ENCODE assay signal across 11 mouse cellular contexts in the genomic region with DNA sequence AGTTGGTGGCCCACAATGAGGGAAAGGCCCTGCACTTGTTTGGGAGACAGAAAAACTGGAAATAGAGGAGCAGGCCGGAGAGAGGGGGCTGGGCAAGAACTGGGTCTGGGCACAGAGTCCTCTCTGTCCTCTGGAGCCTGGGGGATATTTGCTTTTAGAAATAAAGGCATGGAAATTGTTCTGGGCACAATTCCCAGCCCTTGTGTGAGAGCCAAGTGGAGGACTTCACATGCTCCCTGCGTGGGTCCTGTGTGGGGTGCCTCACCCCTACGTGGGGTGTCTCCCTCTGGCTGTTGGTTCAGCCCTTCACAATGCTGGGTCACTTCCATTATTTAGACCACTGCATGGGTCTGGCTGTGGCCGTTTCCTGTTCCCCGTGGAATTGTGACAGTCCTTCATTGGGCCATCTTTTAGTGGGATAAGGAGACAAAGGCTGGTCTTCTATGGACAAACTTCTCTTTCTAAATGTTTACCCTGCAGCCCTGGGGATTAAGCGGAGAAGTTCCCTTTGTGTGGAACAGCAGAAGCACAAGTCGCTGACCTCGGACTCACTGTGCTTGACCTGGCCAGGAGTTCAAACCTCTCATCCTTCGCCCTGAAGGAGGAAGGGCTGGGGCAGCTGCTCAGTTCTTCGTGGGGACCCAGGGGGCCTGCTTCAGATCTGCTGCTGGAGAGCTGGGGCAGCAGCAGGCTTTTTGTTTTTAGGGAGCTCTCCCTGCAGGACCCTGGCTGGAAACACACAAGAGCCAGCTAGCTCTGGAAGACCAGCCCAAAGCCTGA. TPM values are rescaled to one million over a fixed set of nuclear protein-coding genes. Genes with fewer than 3 reads are reported as not detected.
DNase-seq lines count a peak whose midpoint lies in the region; ATAC-seq lines count a peak whose summit lies in the region.
"Had no signal": no experiment of that assay in that cellular context is flagged by ENCODE, and none has a peak within 500 bp of the region (broad histone marks: within the 10 kb centered on the region; RNA-seq: fewer than 3 reads in every experiment).

No protein-coding gene starts in this region.

- no peak overlapping the region for H3K4me3 ChIP-seq in hindbrain, embryonic 14.5 days (replicated peaks; ENCODE audit: low read length)
- H3K4me3 ChIP-seq: liver, embryonic 13.5 days had no signal

- intact Hi-C loops in left cerebral cortex, postnatal 4 days (cut with DNase I) = no loop called here

- ATAC-seq in hindbrain, embryonic 14.5 days (ENCODE audit: low FRiP score) = 0 out of 2 replicates have a peak, but pooled peaks have one; percentile 45
- ATAC-seq in erythroid progenitor cell, adult 5-6 weeks (replicated peaks; ENCODE audit: low FRiP score, poor library complexity, severe bottlenecking) = no peak

- H3K9ac ChIP-seq in hindbrain, embryonic 14.5 days = no peak overlapping the region
- H3K9ac ChIP-seq: liver, embryonic 13.5 days had no signal

- 11% methylated on average over 10 of the region's 10 CpGs for WGBS in hindbrain, embryonic 14.5 days

- no peak overlapping the region; the same call in 1 of the 2 replicates for H3K27ac ChIP-seq in hindbrain, embryonic 14.5 days
- H3K27ac ChIP-seq: liver, embryonic 13.5 days had no signal

- no peaks in the 10 kb centered on the region for H3K36me3 ChIP-seq in hindbrain, embryonic 14.5 days (replicated peaks; ENCODE audit: control insufficient read depth, insufficient read depth)
- H3K36me3 ChIP-seq: liver, embryonic 13.5 days had no signal

- peaks cover 11% of the 10 kb centered on the region for H3K4me1 ChIP-seq in hindbrain, embryonic 14.5 days (replicated peaks; ENCODE audit: control insufficient read depth, insufficient read depth, low read length)

- no peak overlapping the region for H3K4me2 ChIP-seq in hindbrain, embryonic 14.5 days (replicated peaks)
- H3K4me2 ChIP-seq: liver, embryonic 13.5 days had no signal

- peaks cover 88% of the 10 kb centered on the region for H3K27me3 ChIP-seq in hindbrain, embryonic 14.5 days (ENCODE audit: control insufficient read depth, insufficient read depth, low read length)

- no peaks in the 10 kb centered on the region for H3K9me3 ChIP-seq in hindbrain, embryonic 14.5 days (ENCODE audit: control insufficient read depth, low read length)
- H3K9me3 ChIP-seq: liver, embryonic 13.5 days had no signal

- DNase-seq in kidney, postnatal 10 days = peak; percentile 14
- no peak for DNase-seq in kidney, adult 9 months
- peak; percentile 33 for DNase-seq in cerebellum, adult 9-10 months
- DNase-seq in hindbrain, embryonic 14.5 days (ENCODE audit: low spot score) = peak; percentile 59
- DNase-seq in left cerebral cortex, postnatal 4 days = peak; percentile 76
- no peak for DNase-seq in urinary bladder, postnatal 25 days (ENCODE audit: low spot score)
- DNase-seq in ovary, postnatal 10 days (ENCODE audit: low spot score) = no peak
- DNase-seq: liver, embryonic 13.5 days had no signal

RNA-seq across cellular contexts. Expression of gene Neurog1, which starts 25.6 kb away (rescaled TPM):
- 2.6 TPM in 1 of 2 replicates, not detected in the other for polyA plus RNA-seq in hindbrain, embryonic 14.5 days (2014; fragmentation: Nextera tagmentation; extraction: Ambion mirVana)
- total RNA-seq in left cerebral cortex, postnatal 4 days (2021) = not detected
- not detected in 2 replicates for total RNA-seq in erythroid progenitor cell, adult 5-6 weeks (2015; ENCODE audit: low replicate concordance)
- not detected in 2 replicates for total RNA-seq in erythroid progenitor cell, adult 5-6 weeks (2017; ENCODE audit: low replicate concordance)
- total RNA-seq: adrenal gland, adult 18-20 months; CH12.LX had no signal
- polyA plus RNA-seq: liver, embryonic 13.5 days had no signal

RNA-seq across cellular contexts. Expression of gene Tifab, which starts 47.7 kb away (rescaled TPM):
- 0.37 and 0.73 TPM in 2 replicates for polyA plus RNA-seq in hindbrain, embryonic 14.5 days (2014; fragmentation: Nextera tagmentation; extraction: Ambion mirVana)
- under 1 TPM; 0.89 to 0.94 TPM for total RNA-seq in left cerebral cortex, postnatal 4 days (2021)
- 9.2 and 11.9 TPM in 2 replicates for total RNA-seq in erythroid progenitor cell, adult 5-6 weeks (2015; ENCODE audit: low replicate concordance)
- 3.1 and 10.2 TPM in 2 replicates for total RNA-seq in erythroid progenitor cell, adult 5-6 weeks (2017; ENCODE audit: low replicate concordance)

Comparison
In these comparisons a context has a peak if more than half of its experiments do, and no peak if none do; other contexts are left out.
1. DNase-seq: peak in kidney, postnatal 10 days (single experiment), cerebellum, adult 9-10 months (single experiment), hindbrain, embryonic 14.5 days (single experiment) and left cerebral cortex, postnatal 4 days (single experiment); none in kidney, adult 9 months (single experiment), urinary bladder, postnatal 25 days (single experiment) and ovary, postnatal 10 days (single experiment).